Mouse (Mus musculus) midbrain, embryonic 13.5 days (tissue): Measurements from ENCODE around the gene Edn3. TPM values are rescaled to one million over a fixed set of nuclear protein-coding genes. Genes with fewer than 3 reads are reported as not detected.

Experiments used
- ATAC-seq: fragments of 200-750 bp; cut with Nextera tagmentation; 2 replicates; pipeline ENCODE4 v1.8.0; 2017; ENCODE audit warnings: mild to moderate bottlenecking, moderate TSS enrichment, moderate library complexity
- H3K27ac ChIP-seq: fragments of 300-500 bp; sonication (generic); 2 replicates; pipeline ENCODE4 v1.5.1; 2015; ENCODE audit warnings: inconsistent platforms, mild to moderate bottlenecking, moderate library complexity
- H3K27me3 ChIP-seq: fragments of 300-500 bp; sonication (generic); 2 replicates; pipeline ENCODE4 v1.6.1; 2015; ENCODE audit warnings: mild to moderate bottlenecking, inconsistent platforms
- H3K36me3 ChIP-seq: fragments of 300-500 bp; sonication (generic); 2 replicates; pipeline ENCODE4 v1.6.1; 2015; ENCODE audit warnings: mild to moderate bottlenecking, inconsistent platforms
- H3K4me1 ChIP-seq: fragments of 300-500 bp; sonication (generic); replicated peaks from 2 replicates; pipeline ENCODE4 v1.6.1; 2015; ENCODE audit warnings: inconsistent platforms
- H3K4me2 ChIP-seq: fragments of 300-500 bp; sonication (generic); replicated peaks from 2 replicates; pipeline ENCODE4 v1.6.1; 2015; ENCODE audit warnings: moderate library complexity, mild to moderate bottlenecking, inconsistent platforms
- H3K4me3 ChIP-seq: fragments of 300-500 bp; sonication (generic); replicated peaks from 2 replicates; pipeline ENCODE4 v1.5.1; 2015; ENCODE audit warnings: mild to moderate bottlenecking, inconsistent platforms
- H3K9ac ChIP-seq: fragments of 300-500 bp; sonication (generic); replicated peaks from 2 replicates; pipeline ENCODE4 v1.6.1; 2015; ENCODE audit warnings: mild to moderate bottlenecking, inconsistent platforms
- H3K9me3 ChIP-seq: fragments of 300-500 bp; sonication (generic); 2 replicates; pipeline ENCODE4 v1.6.1; 2016; ENCODE audit warnings: mild to moderate bottlenecking, inconsistent platforms
- WGBS: fragments of 180-500 bp; shearing (Covaris S2); methylation state at CpG from one replicate; pipeline ENCODE4 v1.1.7; 2015; 5-methylcytosine and 5-hydroxymethylcytosine counted together
- polyA plus RNA-seq: library from polyadenylated mRNA; unstranded; fragments of >200 nt; fragmentation: Nextera tagmentation; extraction: Ambion mirVana; gene quantifications from 2 replicates; pipeline ENCODE4 v1.2.1, GENCODE M21; 2015

The Edn3 gene
- polyA plus RNA-seq, 1 experiment from 2014 or later, result 6.7 TPM

DNA sequence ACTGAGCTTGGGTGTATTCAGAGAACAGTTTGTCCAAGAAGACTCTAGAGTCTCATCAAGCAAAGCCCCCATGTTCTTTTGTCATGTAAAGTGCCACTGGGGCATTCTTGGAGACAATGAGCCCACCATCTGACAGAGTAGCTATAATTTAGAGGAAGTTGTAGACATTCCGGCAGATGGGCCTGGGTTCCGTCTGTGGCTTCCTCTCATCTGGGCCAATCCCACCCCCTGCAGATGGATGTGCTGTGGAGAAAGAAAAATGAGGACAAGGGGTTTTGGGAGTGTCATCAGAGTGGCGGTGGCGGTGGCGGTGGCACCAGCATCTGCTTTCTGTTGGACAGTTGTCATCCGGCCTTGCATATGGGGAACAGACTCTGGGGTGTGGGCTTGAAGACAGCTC is 42.0 kb downstream of the Edn3 start:
- WGBS, result 92% methylated on average over 6 of the region's 6 CpGs
- H3K4me3 ChIP-seq, result no peak overlapping the region
- no peaks in the 10 kb centered on the region for H3K27me3 ChIP-seq
- H3K9me3 ChIP-seq, result no peaks in the 10 kb centered on the region
- no peaks in the 10 kb centered on the region for H3K36me3 ChIP-seq
- no peaks in the 10 kb centered on the region for H3K4me1 ChIP-seq
- no peak for ATAC-seq
- H3K27ac ChIP-seq, result no peak overlapping the region
- no peak overlapping the region for H3K9ac ChIP-seq
- no peak overlapping the region for H3K4me2 ChIP-seq

DNA sequence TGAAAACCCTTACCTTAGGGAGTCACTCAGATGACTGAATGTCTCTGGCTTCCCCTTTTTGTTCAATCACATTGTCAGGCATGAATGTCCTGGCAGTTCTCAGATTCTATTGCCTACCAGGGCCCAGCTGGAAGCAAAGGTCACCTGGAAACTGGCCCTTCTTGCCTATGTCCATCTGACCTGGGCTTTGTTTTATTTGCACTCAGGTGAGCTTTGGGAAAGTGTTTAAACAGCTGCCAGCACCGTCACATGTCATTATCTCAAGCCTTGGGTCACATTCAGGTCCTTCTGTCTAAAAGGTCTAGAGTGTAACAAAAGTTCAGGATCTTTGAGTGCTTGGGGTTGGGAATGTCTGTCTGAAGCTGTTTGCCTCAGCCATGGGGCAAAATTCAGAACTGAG is 43.2 kb downstream of the Edn3 start:
- 91% methylated on average over 1 of the region's 1 CpGs for WGBS
- no peaks in the 10 kb centered on the region for H3K27me3 ChIP-seq
- no peaks in the 10 kb centered on the region for H3K4me1 ChIP-seq
- no peak for ATAC-seq
- no peak overlapping the region for H3K27ac ChIP-seq
- no peak overlapping the region for H3K4me3 ChIP-seq
- no peaks in the 10 kb centered on the region for H3K36me3 ChIP-seq
- no peak overlapping the region for H3K4me2 ChIP-seq
- no peaks in the 10 kb centered on the region for H3K9me3 ChIP-seq
- no peak overlapping the region for H3K9ac ChIP-seq

DNA sequence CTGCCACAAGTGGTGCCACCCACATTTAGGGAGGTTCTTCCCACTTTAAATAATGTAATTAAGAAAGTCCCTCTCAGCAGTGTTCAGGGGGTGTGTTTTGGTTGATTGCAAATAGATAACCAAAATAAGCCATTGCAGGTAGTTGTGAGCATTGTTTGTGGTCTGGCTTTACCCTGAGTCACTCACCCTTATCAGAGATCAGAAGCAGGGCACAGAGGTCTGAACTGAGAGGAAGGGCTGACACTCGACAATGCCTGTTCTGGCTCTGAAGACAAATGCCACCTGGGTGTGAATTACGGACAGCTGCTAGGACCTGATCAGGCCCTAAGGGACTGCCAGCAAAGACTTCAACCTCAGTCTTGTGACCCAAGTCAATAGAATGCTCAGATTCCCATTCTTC is 47.5 kb downstream of the Edn3 start:
- Histone ChIP-seq H3K36me3 (no peaks in the 10 kb centered on the region), H3K4me1 (no peaks in the 10 kb centered on the region), H3K27ac (no peak overlapping the region), H3K9me3 (no peaks in the 10 kb centered on the region), H3K9ac (no peak overlapping the region), H3K4me2 (no peak overlapping the region), H3K27me3 (no peaks in the 10 kb centered on the region), H3K4me3 (no peak overlapping the region)
- WGBS, result 76% methylated on average over 2 of the region's 2 CpGs
- no peak for ATAC-seq

GRCm38 (mm10) chr2:174809296-174809695 is 48.9 kb downstream of the Edn3 start:
- WGBS, result 84% methylated on average over 4 of the region's 4 CpGs
- Histone ChIP-seq H3K36me3 (no peaks in the 10 kb centered on the region), H3K4me1 (no peaks in the 10 kb centered on the region), H3K4me3 (no peak overlapping the region), H3K27me3 (no peaks in the 10 kb centered on the region), H3K27ac (no peak overlapping the region), H3K4me2 (no peak overlapping the region), H3K9ac (no peak overlapping the region), H3K9me3 (no peaks in the 10 kb centered on the region)
- ATAC-seq, result no peak

DNA sequence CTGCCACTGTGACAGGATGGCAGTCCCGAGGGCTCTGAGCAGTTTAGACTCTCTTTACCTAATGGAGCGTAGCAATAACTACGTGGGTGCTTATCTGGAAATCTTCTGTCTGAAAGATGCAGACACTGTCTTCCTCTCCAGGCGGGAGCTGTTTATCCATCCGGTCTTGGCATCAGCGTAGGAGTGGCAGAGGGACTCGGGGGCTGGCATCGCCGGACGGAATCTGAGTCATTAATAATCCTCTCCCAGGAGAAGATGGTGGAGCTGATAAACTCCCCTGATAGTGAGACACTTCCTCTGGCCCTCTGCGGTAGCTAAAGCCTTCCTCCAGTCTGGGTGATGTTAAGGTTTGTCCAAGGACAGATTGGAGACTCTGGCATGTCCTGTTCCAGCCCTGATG is 52.9 kb downstream of the Edn3 start:
- Histone ChIP-seq H3K27me3 (no peaks in the 10 kb centered on the region), H3K4me1 (no peaks in the 10 kb centered on the region), H3K9ac (no peak overlapping the region), H3K4me2 (no peak overlapping the region), H3K9me3 (no peaks in the 10 kb centered on the region), H3K27ac (no peak overlapping the region), H3K4me3 (no peak overlapping the region), H3K36me3 (no peaks in the 10 kb centered on the region)
- 93% methylated on average over 11 of the region's 11 CpGs for WGBS
- no peak for ATAC-seq

GRCm38 (mm10) chr2:174816163-174816562 is 55.7 kb downstream of the Edn3 start:
- no peak overlapping the region for H3K4me2 ChIP-seq
- H3K4me3 ChIP-seq, result no peak overlapping the region
- H3K27me3 ChIP-seq, result no peaks in the 10 kb centered on the region

GRCm38 (mm10) chr2:174820286-174820685 is 59.9 kb downstream of the Edn3 start:
- ATAC-seq, result no peak
- H3K4me3 ChIP-seq, result no peak overlapping the region
- no peaks in the 10 kb centered on the region for H3K36me3 ChIP-seq
- H3K9me3 ChIP-seq, result no peaks in the 10 kb centered on the region
- no peak overlapping the region for H3K4me2 ChIP-seq
- H3K27me3 ChIP-seq, result no peaks in the 10 kb centered on the region
- no peak overlapping the region for H3K27ac ChIP-seq
- no peak overlapping the region for H3K9ac ChIP-seq
- WGBS, result 80% methylated on average over 3 of the region's 3 CpGs
- H3K4me1 ChIP-seq, result no peaks in the 10 kb centered on the region

More at GRCm38 (mm10) chr2:174816163-174816562, 55.7 kb downstream of the Edn3 start:
- no peak overlapping the region for H3K9ac ChIP-seq
- WGBS, result 82% methylated on average over 2 of the region's 2 CpGs
- no peaks in the 10 kb centered on the region for H3K9me3 ChIP-seq
- H3K4me1 ChIP-seq, result no peaks in the 10 kb centered on the region
- no peaks in the 10 kb centered on the region for H3K36me3 ChIP-seq
- H3K27ac ChIP-seq, result no peak overlapping the region
- ATAC-seq, result no peak

DNA sequence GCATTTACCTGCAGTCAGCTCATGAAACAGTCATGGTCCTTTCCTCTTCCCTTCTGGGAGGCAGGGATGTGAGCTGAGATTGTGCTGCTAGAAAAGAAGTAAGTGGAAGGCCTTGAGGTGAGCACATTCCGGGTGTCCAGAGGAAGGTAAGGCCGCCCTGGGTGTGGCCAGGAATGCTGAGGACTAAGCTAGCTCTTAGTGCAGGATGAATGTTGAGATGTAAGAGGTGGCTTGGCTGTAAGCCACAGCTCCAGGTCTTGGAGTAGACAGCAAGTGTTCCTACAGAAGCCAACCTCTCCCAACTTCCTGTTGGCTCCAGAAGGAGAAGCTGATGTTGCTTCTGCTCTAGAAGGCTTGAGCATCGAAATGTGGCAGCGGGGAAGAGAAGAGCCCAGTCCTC is 67.4 kb downstream of the Edn3 start:
- Histone ChIP-seq H3K36me3 (no peaks in the 10 kb centered on the region), H3K4me1 (no peaks in the 10 kb centered on the region), H3K27ac (no peak overlapping the region), H3K4me3 (no peak overlapping the region), H3K4me2 (no peak overlapping the region), H3K9ac (no peak overlapping the region), H3K27me3 (no peaks in the 10 kb centered on the region), H3K9me3 (no peaks in the 10 kb centered on the region)
- no peak for ATAC-seq
- WGBS, result 94% methylated on average over 4 of the region's 4 CpGs

GRCm38 (mm10) chr2:174833608-174834007 is 73.2 kb downstream of the Edn3 start:
- H3K9me3 ChIP-seq, result no peaks in the 10 kb centered on the region
- no peaks in the 10 kb centered on the region for H3K27me3 ChIP-seq
- no peaks in the 10 kb centered on the region for H3K36me3 ChIP-seq
- no peak for ATAC-seq
- H3K4me2 ChIP-seq, result no peak overlapping the region
- H3K4me3 ChIP-seq, result no peak overlapping the region
- H3K9ac ChIP-seq, result no peak overlapping the region
- WGBS, result 86% methylated on average over 5 of the region's 5 CpGs
- H3K27ac ChIP-seq, result no peak overlapping the region
- no peaks in the 10 kb centered on the region for H3K4me1 ChIP-seq

Other genes with a start within 250 kb of the Edn3 start
- 0.01 TPM in 1 of 2 replicates, not detected in the other for gene Zfp831, start 117.1 kb upstream of the Edn3 start, polyA plus RNA-seq
- not detected in 2 replicates for gene Gm14444, start 249.6 kb downstream of the Edn3 start, polyA plus RNA-seq